Mouse (Mus musculus) brain, adult 2 months (tissue): ENCODE results near the gene Palld.

Experiments used
- DNase-seq: peaks from one replicate; pipeline ENCODE4 v3.0.0; 2011; ENCODE audit warnings: low read depth, low spot score

The Palld gene

DNA sequence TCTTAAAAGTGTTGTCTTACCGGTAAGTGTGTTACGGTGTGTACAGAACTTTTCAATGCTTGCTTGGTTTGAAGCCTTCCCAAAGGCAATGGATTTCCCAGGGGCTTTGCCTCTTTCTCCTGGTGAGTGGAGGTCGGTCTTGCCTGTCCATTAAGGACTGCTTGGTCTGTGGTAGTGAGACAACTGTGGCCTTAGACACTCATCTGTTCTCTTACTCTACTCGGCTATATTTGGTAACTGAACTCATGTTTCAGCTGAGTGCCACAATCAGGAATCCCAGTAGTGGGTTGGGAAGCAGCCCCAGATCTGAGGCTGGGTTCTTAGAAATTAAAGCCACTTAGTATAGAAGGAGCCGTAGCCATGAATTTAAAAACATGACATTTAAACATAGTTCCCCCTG lies at the start of gene Palld:
Palld (minus strand) TSS at position 170 of the 400 bp plus-strand sequence.
- no peak for DNase-seq

DNA sequence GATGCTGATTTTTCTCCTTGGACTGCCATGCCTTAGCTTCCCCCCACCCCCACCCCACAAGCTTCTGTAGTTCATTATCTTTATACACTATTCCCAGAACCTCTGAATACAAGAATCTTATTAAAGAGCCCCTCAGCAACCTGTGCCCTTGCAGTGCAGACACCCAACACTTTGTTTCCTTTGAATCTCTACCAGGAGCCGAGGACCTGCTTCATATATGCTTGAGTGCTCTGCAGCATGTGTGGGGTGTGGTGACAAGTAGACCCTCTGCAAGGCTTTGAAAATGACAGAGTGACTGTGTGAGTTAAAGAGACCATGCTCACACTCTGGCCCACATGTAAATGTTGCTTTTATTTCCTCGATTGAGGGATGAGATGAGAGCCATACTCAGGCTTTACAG lies 35.1 kb upstream of the Palld start:
- no peak for DNase-seq

DNA sequence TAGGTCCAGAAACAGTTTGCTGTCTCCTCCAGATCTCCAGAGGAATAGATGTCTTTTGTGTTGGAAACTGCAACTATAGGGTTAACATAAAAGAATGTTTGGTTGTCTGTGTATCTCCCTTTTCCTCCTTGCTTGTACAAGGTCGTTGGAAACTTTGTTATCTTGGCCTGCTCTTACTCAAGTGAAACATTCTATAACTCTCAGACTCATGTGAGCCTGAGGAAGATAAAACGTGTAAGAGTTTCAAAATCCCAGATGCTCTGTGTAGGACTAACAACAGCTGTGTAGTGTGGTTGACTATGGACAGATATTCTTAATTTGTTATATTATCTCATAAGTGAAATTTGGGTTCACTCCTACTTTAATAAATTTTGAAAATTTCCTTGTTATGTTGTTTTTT lies 30.8 kb upstream of the Palld start:
- DNase-seq: no peak

DNA sequence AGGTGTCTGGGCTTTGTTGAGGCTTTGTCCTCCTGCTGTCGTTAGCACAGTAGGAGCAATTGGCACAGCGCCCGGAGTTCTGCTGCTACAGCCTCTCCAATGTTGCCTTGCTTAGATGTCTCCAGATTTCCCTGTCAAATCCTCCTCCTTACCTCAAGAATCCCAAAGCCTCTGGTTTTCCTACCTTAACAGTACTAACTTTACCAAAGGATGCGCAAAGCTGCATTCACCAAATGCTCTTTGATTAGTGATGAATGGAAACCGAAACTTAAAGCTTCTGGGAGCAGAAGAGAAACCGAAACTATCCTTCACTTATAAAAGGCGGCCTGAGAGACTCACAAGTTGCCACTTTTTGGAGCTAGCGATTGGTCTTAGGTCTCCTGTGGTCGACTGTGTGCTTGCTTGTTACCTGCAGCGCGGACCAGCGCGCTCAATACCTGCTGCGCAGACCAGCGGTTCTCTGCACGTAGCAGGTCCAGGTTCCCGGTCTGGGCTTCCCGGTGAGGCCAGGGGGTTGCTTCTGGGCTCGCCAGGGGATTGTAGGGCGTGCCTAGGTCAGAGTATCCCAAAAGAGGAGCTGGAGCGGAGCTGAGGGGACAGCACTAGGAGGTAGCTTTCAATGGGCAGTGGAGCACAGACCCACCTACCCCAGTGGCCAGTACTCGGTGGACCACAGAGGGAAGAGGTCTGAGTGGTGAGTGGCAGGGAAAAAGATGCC lies 25.4 kb upstream of the Palld start, which contains the start of gene Ddx60:
Ddx60 (plus strand) TSS at position 311 of the 718 bp plus-strand sequence.
- peak; percentile 73 for DNase-seq

DNA sequence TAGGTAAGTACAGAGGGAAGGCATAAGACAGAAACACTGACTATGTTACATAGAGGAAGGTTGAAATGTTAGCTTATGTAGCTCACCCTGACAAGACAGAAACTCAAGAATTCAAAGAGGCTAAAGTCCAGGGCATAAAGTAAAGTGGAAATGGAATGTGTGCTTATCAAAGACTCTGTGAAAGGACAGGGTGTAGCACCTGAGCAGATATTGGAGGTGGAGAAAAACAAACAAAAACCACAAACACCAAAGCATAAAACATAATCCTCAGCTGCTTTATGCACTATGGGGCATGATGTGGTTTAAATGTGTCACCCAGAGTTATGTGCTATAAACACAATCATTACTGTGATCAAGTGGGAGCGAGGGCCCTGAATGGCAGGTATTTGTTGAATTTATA lies 22.0 kb upstream of the Palld start:
- DNase-seq: no peak

DNA sequence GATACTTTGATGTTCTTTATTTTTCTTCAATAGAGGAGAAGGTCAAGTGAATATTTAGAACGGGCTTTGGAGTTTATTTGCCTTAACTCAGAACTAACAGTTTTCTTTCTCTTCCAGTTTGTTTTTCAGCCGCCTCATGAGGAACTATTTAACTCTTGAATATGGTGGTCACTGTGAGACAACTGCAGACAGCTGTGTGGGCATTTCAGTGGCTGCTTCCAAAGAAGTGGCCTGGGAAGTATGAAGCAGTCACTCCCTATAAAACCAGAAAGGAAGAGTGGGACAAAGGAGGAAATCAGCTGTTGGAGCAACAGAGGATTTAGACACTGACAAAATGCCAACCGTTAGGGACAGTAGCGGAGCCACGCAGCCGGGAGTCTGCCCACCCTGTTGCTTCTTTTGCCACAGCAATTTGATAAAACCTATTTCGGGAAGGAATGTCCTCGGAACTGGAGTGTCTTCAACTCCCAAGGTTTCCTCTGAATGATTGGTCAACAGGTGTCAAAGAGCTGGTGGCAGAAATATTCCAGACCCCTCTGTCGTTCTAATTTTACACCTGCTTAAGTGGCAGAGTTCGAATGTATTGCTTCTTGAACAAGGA lies 19.1 kb upstream of the Palld start:
- DNase-seq: no peak

DNA sequence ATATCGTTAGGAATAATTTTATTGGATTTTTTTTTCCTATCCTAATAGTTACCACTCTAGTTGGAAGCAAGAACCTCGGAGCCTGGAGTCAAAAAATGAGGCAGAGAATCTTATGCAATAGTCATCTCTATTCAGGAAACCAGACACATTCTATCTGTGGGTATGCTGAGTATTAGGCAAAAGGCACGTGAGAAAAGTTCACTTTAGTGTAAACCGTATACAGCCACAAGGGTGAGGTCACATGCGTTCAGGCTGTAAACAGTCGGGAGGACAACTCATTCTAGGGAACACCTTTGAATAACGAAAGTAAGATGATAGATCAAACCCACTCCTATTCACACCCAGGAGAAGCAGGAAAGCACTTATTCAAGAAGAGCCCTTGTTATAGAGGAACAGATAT lies 17.9 kb upstream of the Palld start:
- DNase-seq: no peak

DNA sequence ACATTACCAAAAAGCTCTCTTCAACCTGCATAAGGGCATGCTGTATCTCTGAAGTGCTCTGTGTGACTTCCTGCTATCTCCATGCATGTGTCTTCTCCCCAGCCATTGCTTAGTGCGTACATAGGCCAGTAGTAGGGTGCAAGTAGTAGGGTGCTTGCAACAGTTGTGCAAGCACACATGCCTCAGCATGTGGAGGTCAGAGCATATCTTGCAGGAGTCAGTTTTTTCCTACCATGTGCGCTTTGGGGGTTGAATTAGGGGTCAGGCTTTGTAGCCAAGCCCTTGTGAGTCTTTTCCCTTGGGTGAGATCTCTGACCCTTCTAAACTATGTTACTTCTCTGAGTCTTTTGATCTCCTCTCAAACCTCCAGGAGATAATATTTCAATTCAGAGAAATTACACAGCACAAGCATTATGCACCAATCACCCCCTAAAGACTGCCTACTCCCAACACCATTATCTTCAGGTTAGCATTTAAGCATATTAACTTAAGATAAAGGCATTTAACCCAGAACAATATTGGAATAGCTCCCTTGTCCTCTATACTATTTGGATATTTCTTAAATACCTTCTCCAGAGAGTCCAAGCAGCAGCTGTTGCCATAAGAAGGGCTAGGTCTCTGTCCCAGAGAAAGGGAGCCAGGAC lies 16.8 kb upstream of the Palld start:
- DNase-seq: no peak

DNA sequence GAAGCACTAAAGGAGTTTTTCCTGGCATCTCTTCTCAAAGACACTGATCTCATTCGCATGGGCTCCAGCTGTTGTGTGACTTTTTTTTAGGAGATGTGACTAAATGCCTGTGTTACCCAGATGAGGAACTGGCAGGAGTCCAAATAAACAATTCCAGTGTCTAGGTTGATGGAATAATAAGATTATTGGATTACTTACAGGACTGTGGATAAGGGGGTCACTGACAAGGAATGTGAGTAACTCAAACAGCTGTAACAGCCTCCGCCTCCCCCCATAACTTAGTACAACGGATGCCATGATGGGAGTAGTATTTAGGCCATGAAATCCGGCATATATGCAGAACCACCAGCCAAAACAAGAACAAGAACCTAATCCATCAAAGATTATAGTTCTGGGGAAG lies 14.8 kb upstream of the Palld start:
- DNase-seq: no peak

DNA sequence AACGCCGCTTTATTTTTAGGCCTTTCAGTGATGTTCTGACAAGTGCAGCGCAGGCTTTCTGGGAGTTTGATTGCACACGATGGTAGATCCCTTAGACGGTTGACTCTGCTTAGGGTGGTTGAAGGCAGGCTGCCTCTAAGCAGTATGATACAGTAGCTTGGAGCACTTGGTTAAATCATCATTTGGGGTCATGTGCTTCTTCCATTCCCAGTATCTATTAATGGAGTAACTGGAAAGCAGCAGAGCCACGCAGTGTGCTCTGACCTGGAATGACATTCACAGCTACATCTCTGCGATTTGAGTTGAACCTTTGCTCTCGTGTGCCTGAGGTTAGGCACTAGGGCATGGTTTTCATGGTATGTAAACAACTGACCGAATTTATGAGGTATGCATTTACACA lies 11.5 kb upstream of the Palld start:
- no peak for DNase-seq

DNA sequence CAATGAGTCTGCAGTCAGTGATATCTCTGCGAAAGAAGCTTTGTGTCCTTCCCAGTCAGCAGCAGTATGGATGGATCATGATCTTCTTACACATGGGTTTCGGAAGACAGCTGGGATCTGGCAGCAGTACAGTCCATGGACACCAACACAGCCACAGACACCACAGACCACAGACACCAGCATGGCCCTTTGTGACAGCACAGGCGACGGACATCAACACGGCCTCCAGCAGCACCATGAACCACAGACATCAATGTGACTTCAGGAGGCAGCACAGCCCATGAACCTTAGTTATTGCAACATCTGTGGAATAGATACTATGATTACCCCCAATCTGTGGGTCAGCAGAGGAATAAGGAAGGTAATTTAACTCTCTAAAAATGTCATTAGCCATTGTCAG lies 10.3 kb upstream of the Palld start:
- no peak for DNase-seq

DNA sequence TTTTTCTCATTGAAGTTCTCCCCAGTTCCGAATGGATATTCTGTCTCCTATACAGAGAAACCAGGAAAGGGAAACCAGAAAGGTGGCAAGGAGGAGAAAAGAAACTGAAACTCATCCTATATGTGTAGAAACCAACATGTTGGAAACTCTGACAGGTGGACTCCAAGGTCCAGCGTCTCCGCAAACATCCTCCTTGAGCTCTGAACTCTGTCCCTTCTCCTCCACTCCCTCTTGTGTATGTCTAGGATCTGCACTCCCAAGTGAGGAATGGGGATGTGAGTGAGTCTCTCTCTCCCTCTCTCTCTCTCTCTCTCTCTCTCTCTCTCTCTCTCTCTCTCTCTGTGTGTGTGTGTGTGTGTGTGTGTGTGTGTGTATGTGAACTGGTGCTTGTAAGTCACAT lies 6.8 kb upstream of the Palld start:
- DNase-seq: no peak

DNA sequence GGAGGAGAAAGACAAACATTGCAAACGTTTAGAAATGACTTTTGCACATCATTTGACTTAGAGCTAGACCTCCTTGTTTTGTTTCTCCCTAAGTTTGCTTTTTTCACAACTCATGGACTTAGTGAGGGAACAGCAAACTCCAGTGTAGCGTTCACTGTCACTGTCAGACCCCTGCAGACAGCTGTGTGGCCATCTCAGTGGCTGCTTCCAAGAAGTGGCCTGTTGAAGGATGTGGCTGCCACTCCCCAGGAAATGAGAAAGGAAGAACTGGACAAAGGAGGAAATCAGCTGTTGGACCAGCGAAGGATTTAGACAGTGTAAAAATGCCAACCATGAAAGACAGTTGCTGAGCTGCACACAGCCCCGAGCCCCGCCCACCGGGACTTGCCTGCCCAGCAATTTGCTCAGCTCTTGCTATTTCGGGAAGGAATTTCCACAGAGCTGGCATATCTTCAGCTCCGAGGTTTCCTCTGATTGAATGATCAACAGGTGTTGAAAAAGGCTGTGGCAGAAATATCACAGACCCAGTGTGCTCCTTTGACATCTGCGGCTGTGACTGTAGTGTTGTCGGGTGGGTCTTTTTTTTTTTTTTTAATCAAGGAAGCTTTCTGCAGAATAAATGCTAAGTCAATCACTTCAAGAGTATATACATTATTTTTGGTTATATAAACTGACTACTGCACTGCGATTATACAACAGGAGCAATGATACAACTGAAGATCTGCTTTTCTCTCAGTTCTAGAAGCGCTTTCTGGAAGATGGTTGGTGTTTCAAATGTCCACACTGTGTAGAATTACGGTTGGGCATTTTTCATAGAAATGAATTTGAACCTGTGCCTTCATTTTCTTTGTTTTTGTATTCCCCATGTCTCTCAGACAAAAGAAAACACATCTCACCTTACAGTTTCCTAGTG lies 6.1 kb upstream of the Palld start:
- peak; percentile 55 for DNase-seq

DNA sequence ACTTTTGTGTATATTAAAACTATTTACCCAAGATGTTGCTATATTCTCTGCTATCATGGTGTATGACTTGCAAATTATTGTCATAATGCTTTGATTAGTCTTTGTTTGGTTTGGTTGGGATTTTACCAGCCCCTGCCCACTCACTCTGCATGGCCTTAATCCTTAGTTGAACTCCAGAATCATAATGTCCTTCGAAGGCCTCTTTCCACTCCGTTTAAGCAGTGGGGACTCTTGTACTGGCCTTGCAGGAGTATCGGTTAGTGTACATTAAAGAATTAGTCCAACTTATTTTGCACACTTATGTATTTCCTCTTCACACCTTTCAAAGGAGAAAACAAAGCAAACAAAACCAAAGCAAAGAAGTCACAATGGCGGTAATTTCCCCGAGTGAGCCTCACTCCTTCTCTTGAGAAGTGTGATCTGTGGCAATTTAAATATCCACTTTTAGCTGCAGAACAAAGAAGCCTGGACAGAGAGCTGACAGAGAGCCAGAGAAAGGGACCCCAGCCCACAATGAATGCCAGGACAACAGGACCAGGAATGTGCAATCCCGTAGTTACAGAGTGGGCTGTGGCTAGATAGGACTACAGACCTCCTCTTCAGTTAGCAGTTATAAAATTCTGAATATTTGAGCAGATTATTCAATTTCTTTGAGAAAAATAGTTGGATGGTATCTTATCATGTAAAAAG lies 1.3 kb downstream of the Palld start:
- no peak for DNase-seq

DNA sequence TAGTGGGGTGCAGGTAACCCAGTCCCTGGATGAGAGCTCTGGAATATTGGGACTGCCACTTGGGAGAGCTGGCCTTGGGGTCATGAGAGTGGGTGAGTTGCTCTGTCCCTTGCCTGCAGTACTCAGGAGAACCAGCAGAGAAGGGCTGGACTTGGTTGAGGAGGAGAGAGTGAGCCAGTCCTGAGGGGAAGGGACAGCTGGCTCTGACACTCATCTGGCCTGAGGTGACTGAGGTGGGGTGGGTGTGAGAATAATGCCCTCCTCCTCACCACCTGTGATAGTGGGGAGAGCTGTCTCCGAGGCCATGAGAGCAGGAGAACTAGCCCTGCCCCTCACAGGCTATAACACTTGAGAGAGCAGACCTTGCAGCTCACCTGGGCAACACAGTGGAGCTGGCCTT lies 5.1 kb downstream of the Palld start:
- DNase-seq: no peak

DNA sequence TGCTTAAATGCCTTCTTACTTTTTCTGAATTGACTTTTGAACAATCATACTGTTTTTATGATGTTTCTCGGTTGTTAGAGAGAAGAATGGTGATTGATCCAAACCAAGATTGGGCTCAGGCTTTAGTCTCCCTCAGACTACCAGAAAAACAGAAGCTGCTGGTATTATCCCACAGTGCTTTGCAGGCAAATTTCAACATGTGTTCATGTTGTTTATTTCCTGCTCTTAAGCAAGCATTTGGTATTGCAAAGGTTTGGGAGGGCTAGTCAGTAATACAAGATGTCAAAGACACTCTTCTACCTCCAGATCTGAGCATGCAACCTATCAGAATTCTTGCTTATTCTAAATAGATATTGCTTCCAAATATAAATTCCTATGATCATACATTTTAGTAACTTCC lies 5.7 kb downstream of the Palld start:
- no peak for DNase-seq

DNA sequence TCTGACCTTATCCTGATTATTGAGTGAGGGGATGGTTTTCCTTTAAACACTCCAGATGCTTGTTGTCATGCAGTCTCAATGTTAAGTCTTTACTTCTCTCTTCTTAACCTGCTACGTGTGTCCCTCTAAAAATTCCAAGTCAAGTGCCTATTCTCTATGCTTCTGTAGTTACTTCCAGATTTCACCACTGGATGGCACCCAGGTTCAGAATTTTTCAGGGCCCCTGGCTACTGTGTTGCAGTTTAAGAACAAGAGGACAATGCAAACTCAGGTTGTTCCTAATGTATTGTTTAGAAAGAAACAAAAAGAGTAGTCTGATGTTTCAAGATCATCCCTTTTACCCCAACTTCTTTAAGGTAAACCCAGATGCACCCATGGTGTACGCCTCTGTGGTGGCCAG lies 8.4 kb downstream of the Palld start:
- DNase-seq: peak; percentile 65

DNA sequence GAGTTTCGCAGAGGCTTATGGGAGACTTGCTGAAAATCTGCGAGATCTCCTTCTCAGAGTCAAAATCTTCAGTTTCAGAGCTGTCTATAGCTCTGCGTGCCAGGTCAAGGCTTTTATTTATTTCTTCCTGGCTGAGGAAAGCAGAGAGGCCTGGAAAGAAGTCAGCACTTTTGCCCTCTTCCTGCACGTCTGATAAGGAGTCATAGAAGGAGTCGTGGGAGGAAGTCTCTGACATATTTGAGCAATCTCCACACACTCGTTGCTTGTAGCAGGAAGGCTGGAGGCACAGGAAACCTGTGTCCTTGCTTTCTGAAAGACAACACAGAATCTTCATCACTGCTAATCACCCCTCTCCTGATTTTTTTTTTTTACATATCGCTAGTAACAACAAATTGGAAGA lies 24.9 kb downstream of the Palld start:
- no peak for DNase-seq

DNA sequence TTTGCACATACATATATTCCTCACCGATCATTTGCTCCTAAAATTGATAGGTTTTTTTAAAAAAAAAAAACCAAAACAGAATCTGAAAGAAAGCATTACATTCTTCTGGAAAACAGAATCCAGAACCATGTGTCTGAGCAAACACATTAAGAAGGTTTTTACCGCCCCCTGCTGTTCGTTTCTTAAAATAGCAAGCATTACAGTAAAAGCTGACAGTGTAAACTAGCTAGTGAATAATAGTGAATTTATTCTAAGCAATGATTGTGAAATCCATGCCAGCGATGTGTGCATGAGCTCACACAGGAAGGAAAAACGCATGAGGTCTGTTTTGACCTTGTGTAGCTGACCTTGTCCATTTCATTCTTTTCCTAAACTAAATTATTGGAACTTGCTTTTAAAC lies 27.2 kb downstream of the Palld start:
- DNase-seq: peak; percentile 71

DNA sequence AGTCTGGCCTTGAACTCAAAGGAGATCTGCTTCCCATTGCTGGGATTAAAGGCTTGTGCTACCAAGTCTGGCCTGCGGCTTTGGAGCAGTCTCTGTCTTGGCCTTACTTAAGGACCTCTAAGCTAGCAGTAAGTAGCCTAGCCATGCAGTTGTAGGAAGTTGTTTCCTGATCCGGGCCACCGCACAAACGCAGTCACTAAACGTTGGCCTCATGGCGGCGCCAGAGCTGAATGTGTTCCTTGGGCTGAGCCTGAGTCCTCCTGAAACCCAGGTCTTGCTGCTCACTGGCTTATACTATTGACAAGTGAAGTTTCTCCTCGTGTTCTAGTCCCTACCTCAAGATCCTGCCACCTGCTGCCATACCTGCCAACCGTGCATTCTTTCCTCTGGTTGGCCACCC lies 28.5 kb downstream of the Palld start:
- DNase-seq: no peak

DNA sequence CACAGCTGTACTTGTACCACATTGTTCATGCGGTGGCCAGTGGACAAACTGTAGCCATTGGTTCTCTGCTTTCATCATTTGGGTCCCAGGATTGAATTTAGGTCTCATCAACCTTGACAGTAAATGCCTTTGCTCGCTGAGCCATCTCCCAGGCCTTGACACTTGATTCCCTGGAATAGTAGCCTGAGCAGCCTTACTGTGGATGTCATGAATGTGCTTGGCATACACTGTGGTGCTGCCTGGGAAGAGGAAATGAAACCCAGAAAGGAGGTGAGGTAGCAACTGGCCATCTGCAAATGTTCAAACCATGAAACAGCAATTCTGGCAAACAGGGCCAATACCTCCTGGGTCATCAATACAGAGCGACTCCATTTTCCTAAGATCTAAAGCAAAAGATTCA lies 34.0 kb downstream of the Palld start:
- DNase-seq: no peak

DNA sequence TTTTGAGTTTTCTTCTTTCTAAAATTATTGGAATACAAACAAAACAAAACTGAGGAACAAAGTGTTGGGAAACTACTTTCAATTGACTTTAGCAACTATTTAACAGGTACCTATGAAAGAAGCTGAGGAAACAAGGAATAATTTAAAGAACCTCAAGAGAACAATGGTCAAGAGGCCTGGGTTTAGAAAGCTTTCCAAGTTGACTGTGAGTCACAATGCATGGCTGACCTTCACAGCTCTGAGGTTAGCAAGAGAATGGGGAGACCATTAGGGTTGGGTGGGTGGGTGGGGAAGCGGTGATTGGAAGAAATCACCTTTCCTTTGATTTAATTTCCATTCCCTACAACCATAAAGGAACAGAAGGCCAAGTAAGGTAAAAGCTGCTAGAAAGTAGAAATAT lies 35.6 kb downstream of the Palld start:
- no peak for DNase-seq
